Mouse (Mus musculus) CD8-positive naive resting alpha-beta T cell, adult 57 days (primary cell): ENCODE results near the gene Slc7a6. TPM values are rescaled to one million over a fixed set of nuclear protein-coding genes. Genes with fewer than 3 reads are reported as not detected.

ENCODE experiments used
- total RNA-seq: library from RNA; stranded (reverse); gene quantifications from one replicate; pipeline ENCODE4 v1.2.4, GENCODE M21; 2023

Gene Slc7a6
- total RNA-seq: 37.9 TPM

DNA sequence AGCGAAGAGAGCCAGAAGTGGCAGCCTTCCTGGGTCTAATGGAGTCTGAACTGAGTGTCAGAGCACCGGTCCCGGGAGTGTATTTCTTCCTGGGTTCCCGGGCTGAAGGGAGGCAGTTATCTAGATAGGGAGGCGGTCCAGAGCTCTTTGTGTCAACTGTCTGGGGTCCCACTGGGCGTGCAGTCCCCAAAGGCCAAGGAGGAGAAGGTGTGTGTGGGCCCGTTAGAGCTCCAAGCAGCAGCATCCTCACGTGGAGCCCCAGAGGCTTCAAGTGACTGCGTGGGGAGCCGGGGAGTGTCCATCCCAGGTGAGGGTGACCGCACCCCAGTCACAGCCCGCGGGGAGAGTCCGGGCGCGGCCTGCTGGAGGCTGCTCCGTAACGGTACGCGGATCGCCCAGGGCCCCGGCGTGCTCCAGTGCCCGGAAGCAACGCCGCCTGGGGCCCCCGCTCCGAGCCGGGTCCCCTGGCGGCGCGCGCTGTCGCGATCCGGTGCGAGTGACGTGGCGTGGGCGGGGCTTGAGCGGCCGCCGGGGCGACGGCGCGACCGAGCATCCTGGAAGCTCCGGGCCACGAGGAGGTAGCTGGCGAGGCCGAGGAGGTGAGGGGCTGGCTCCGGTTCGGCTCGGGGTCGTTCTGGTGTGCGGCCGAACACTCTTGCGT is at the start of gene Slc7a6:
Gene Slc7a6, plus strand, starts transcription at position 502 of the 661 bp plus-strand sequence.

DNA sequence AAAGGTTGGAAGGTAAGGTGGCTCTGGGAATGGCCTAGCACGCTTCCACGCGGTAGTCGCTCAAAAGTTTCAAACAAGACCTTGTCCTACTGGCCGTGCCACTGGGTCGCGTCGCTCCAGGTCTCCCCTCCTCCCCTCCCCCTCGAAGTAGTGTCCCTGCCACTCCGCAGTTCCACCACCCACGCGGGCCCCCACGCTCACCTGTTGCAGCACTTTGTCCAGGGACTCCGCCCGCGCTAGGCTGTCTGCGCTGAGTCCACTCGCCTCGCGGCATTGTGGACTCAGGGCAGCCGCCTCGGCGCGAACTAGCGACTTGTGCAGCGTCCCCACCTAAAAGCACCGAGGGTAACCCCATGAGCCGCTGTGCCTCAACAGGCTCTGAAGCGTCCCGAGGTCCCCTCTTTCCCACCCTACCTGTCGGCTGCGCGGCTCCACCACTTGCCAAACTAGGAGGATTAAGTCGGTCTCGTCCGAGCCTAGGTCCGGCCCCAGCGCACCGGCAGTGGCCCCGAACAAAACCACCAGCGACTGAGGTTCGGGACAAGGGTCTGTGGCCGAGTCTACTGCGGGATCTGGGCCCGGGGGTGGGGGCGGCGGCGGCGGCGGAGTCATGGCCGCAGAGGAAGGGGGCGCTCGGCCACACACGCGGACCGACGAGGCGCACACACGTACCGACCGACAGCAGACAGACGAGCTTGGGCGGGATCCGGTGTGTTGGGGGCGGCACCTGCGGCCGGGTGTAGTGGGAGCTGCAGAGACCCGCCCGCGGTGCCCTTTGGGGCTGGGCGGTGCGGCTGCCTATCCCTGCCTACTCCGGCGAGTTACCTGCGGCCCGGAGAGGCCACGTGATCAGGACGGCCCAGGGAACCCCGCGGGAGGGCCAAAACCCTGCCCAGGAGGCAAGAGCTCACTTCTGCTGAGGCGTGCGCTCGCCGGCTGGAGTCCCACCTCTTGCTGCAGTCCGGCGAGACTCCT is 32.2 kb upstream of the Slc7a6 start, which contains the start of gene Esrp2:
Gene Esrp2, minus strand, starts transcription at position 819 of the 975 bp plus-strand sequence.

DNA sequence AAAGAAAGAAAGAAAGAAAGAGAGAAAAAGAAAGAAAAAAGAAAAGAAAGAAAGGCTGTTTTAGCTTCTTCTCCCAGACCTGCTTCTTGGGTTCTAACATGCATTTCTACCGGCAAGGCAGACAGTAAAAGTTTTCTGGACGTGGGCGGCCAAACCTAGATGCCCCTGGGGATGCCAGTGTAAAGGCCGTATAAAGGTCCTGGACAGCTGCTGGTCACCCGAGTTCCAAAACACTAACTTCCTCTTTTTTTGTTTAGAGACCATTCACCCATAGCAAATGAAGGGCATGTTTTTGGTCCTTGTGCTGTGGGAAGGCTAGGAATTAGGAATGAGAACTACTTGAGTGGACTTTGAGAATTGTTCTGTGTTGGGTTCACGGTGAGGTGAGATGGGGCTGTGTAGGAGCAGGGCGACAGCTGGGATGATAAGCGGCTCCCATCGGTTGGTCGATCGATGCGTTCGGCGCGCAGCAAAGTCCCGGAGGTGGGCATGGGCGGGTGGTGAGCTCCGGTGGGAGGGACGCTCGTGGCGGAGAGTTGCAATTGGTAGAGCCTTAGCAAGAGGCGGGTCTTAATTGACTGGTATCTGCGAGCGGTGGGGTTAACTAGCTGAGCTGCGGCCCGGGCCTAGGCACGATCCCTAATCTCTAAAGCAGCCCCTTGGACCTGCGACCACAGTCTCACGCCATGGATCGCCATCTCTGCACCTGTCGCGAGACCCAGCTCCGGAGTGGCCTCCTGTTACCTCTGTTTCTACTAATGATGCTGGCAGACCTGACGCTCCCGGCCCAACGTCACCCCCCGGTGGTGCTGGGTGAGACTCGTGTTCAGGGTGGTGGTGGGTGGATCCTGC is 18.6 kb upstream of the Slc7a6 start, which contains the start of gene Pla2g15:
Gene Pla2g15, plus strand, starts transcription at position 599 of the 852 bp plus-strand sequence.

DNA sequence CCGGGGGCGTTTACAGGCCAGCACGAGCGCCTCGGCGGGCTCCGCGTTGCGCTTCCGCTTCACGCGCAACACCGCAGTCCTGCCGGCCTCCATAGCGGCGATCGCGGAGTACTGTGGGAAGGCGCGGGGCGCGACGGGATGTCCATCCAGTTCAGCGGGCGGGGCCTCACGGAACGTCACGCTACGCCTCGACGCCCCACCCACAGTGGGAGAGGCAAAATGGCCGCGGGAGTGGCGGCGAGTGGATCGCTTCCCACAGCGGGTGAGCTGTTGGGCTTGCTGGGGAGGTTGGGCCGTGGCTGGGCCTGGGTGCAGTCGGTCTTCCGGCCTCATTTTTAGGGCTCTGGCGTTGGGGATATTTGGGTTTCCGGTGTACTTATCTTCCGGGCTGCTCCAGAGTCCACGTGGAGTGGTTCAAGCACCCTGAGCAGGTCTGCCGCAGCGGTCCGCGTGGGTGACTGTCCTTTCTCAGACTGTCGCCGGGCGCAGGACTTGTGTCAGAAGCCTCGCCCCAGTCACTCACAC is 42.2 kb downstream of the Slc7a6 start, which contains the start of the genes Slc7a6os and Prmt7:
Gene Slc7a6os, minus strand, starts transcription at position 115 of the 525 bp plus-strand sequence.
Gene Prmt7, plus strand, starts transcription at position 116 of the 525 bp plus-strand sequence.

Other genes starting within 250 kb of the Slc7a6 start
- gene Ctrl, start 235.0 kb upstream of the Slc7a6 start, total RNA-seq: 6.9 TPM
- gene Psmb10, start 230.4 kb upstream of the Slc7a6 start, total RNA-seq: 138 TPM
- gene Lcat, start 225.5 kb upstream of the Slc7a6 start, total RNA-seq: not detected
- 17.1 TPM for gene Slc12a4, start 202.8 kb upstream of the Slc7a6 start, total RNA-seq
- gene Dpep3, start 189.4 kb upstream of the Slc7a6 start, total RNA-seq: not detected
- 17.1 TPM for gene Dus2, start 177.5 kb upstream of the Slc7a6 start, total RNA-seq
- gene Dpep2nb, start 162.9 kb upstream of the Slc7a6 start, total RNA-seq: not detected
- 6.6 TPM for gene Ddx28, start 157.0 kb upstream of the Slc7a6 start, total RNA-seq
- gene Nfatc3, start 110.0 kb upstream of the Slc7a6 start, total RNA-seq: 184 TPM
- 0.67 TPM for gene Esrp2, start 31.9 kb upstream of the Slc7a6 start, total RNA-seq
- 3.2 TPM for gene Pla2g15, start 18.5 kb upstream of the Slc7a6 start, total RNA-seq
- gene Slc7a6os, start 42.1 kb downstream of the Slc7a6 start, total RNA-seq: 58.4 TPM
- 34.3 TPM for gene Prmt7, start 42.1 kb downstream of the Slc7a6 start, total RNA-seq
- gene Smpd3, start 169.1 kb downstream of the Slc7a6 start, total RNA-seq: 0.58 TPM
- 6.2 TPM for gene Zfp90, start 246.5 kb downstream of the Slc7a6 start, total RNA-seq